Mouse (Mus musculus) kidney, embryonic 16.5 days (tissue): ENCODE measurements around the gene Ahdc1. TPM values are rescaled to one million over a fixed set of nuclear protein-coding genes. Genes with fewer than 3 reads are reported as not detected.

Source experiments
- ATAC-seq: fragments of 200-750 bp; cut with Nextera tagmentation; 2 replicates; pipeline ENCODE4 v1.8.0; 2017; ENCODE audit warnings: moderate TSS enrichment; ENCODE audit not compliant: low FRiP score, low TSS enrichment
- H3K27ac ChIP-seq: fragments of 300-500 bp; sonication (generic); 2 replicates; pipeline ENCODE4 v1.5.1; 2014; ENCODE audit warnings: low read length
- H3K27me3 ChIP-seq: fragments of 300-500 bp; sonication (generic); 2 replicates; pipeline ENCODE4 v1.6.1; 2014; ENCODE audit warnings: low read length, control low read depth, mixed read lengths; ENCODE audit not compliant: insufficient read depth
- H3K36me3 ChIP-seq: fragments of 300-500 bp; sonication (generic); 2 replicates; pipeline ENCODE4 v1.6.1; 2014; ENCODE audit warnings: low read length, control low read depth, mixed read lengths; ENCODE audit not compliant: insufficient read depth
- H3K4me1 ChIP-seq: fragments of 300-500 bp; sonication (generic); 2 replicates; pipeline ENCODE4 v1.6.1; 2014; ENCODE audit warnings: low read length, control low read depth, mixed read lengths; ENCODE audit not compliant: insufficient read depth
- H3K4me2 ChIP-seq: fragments of 300-500 bp; sonication (generic); replicated peaks from 2 replicates; pipeline ENCODE4 v1.6.1; 2014; ENCODE audit warnings: low read depth, low read length
- H3K4me3 ChIP-seq: fragments of 300-500 bp; sonication (generic); 2 replicates; pipeline ENCODE4 v1.5.1; 2014; ENCODE audit warnings: mild to moderate bottlenecking, low read length
- H3K9ac ChIP-seq: fragments of 300-500 bp; sonication (generic); replicated peaks from 2 replicates; pipeline ENCODE4 v1.6.1; 2014; ENCODE audit warnings: low read length
- H3K9me3 ChIP-seq: fragments of 300-500 bp; sonication (generic); 2 replicates; pipeline ENCODE4 v1.6.1; 2016; ENCODE audit warnings: low read length, control low read depth
- WGBS: fragments of 180-500 bp; shearing (Covaris S2); extraction: QIAGEN DNeasy Blood & Tissue Kit; methylation state at CpG from one replicate; pipeline ENCODE4 v1.1.7; 2014; 5-methylcytosine and 5-hydroxymethylcytosine counted together
- polyA plus RNA-seq: library from polyadenylated mRNA; unstranded; fragments of >200 nt; fragmentation: Nextera tagmentation; extraction: Ambion mirVana; gene quantifications from 2 replicates; pipeline ENCODE4 v1.2.1, GENCODE M21; 2015

The Ahdc1 gene
- polyA plus RNA-seq, 1 experiment from 2014 or later = 11.7 TPM

- H3K27me3 ChIP-seq = no peaks in the 10 kb centered on the region
- no peak for ATAC-seq
- H3K4me2 ChIP-seq = no peak overlapping the region
- peak overlapping the region; percentile 54 for H3K9ac ChIP-seq
- no peak overlapping the region for H3K4me3 ChIP-seq
- H3K36me3 ChIP-seq = peaks cover 10% of the 10 kb centered on the region; the same call in 1 of the 2 replicates
- peaks cover 87% of the 10 kb centered on the region for H3K4me1 ChIP-seq
- H3K9me3 ChIP-seq = no peaks in the 10 kb centered on the region
- WGBS = 65% methylated on average over 14 of the region's 14 CpGs
- H3K27ac ChIP-seq = peak overlapping the region; percentile 81
Observed at GRCm38 (mm10) chr4:133022954-133023635, 12.0 kb downstream of the Ahdc1 start.

- H3K9ac ChIP-seq = no peak overlapping the region; the same call in 1 of the 2 replicates
- no peaks in the 10 kb centered on the region for H3K27me3 ChIP-seq
- H3K4me3 ChIP-seq = no peak overlapping the region
- H3K4me2 ChIP-seq = no peak overlapping the region
- peaks cover 83% of the 10 kb centered on the region for H3K4me1 ChIP-seq
- WGBS = 84% methylated on average over 6 of the region's 6 CpGs
- ATAC-seq = no peak
- H3K9me3 ChIP-seq = no peaks in the 10 kb centered on the region
- peaks cover 5% of the 10 kb centered on the region; the same call in 1 of the 2 replicates for H3K36me3 ChIP-seq
- peak overlapping the region; percentile 81; the same call in 1 of the 2 replicates for H3K27ac ChIP-seq
Observed at GRCm38 (mm10) chr4:133023636-133024035, 12.6 kb downstream of the Ahdc1 start.

- no peak overlapping the region for H3K4me3 ChIP-seq
- ATAC-seq = no peak
- 13% methylated on average over 3 of the region's 4 CpGs for WGBS
- no peaks in the 10 kb centered on the region for H3K9me3 ChIP-seq
- H3K36me3 ChIP-seq = peaks cover 5% of the 10 kb centered on the region; the same call in 1 of the 2 replicates
- peaks cover 85% of the 10 kb centered on the region for H3K4me1 ChIP-seq
- no peaks in the 10 kb centered on the region for H3K27me3 ChIP-seq
- no peak overlapping the region; the same call in 1 of the 2 replicates for H3K9ac ChIP-seq
- 0 out of 2 replicates have a peak overlapping the region, but pooled peaks have one; percentile 28 for H3K4me2 ChIP-seq
- peak overlapping the region; percentile 81 for H3K27ac ChIP-seq
Observed at GRCm38 (mm10) chr4:133024404-133024803, 13.3 kb downstream of the Ahdc1 start.

- WGBS = 6% methylated on average over 9 of the region's 10 CpGs
- Histone ChIP-seq H3K27me3 (no peaks in the 10 kb centered on the region), H3K9me3 (no peaks in the 10 kb centered on the region), H3K4me1 (peaks cover 85% of the 10 kb centered on the region), H3K4me3 (no peak overlapping the region), H3K4me2 (peak overlapping the region; percentile 28; the same call in 1 of the 2 replicates), H3K27ac (peak overlapping the region; percentile 81), H3K9ac (peak overlapping the region; percentile 32), H3K36me3 (peaks cover 5% of the 10 kb centered on the region; the same call in 1 of the 2 replicates)
- peak; percentile 36; the same call in 1 of the 2 replicates for ATAC-seq
Observed at GRCm38 (mm10) chr4:133024969-133025685, 14.1 kb downstream of the Ahdc1 start.

- 0 out of 2 replicates have a peak overlapping the region, but pooled peaks have one; percentile 12 for H3K9ac ChIP-seq
- peaks cover 5% of the 10 kb centered on the region; the same call in 1 of the 2 replicates for H3K36me3 ChIP-seq
- H3K4me3 ChIP-seq = no peak overlapping the region
- H3K4me1 ChIP-seq = peaks cover 75% of the 10 kb centered on the region
- 63% methylated on average over 10 of the region's 10 CpGs for WGBS
- no peak overlapping the region for H3K4me2 ChIP-seq
- H3K27me3 ChIP-seq = no peaks in the 10 kb centered on the region
- H3K9me3 ChIP-seq = no peaks in the 10 kb centered on the region
- ATAC-seq = no peak
- H3K27ac ChIP-seq = peak overlapping the region; percentile 81; the same call in 1 of the 2 replicates
Observed at GRCm38 (mm10) chr4:133026272-133026671, 15.2 kb downstream of the Ahdc1 start.

- Histone ChIP-seq H3K27me3 (no peaks in the 10 kb centered on the region), H3K9ac (no peak overlapping the region), H3K4me1 (peaks cover 69% of the 10 kb centered on the region), H3K4me3 (no peak overlapping the region), H3K27ac (0 out of 2 replicates have a peak overlapping the region, but pooled peaks have one; percentile 0), H3K4me2 (no peak overlapping the region), H3K36me3 (peaks cover 5% of the 10 kb centered on the region; the same call in 1 of the 2 replicates), H3K9me3 (no peaks in the 10 kb centered on the region)
- WGBS = 32% methylated on average over 2 of the region's 2 CpGs
- no peak for ATAC-seq
Observed at GRCm38 (mm10) chr4:133026826-133027375, 15.8 kb downstream of the Ahdc1 start.

- Histone ChIP-seq H3K4me3 (no peak overlapping the region), H3K4me1 (peaks cover 61% of the 10 kb centered on the region), H3K36me3 (peaks cover 5% of the 10 kb centered on the region; the same call in 1 of the 2 replicates), H3K9me3 (no peaks in the 10 kb centered on the region), H3K27me3 (no peaks in the 10 kb centered on the region), H3K9ac (no peak overlapping the region), H3K27ac (no peak overlapping the region), H3K4me2 (no peak overlapping the region)
- ATAC-seq = no peak
- WGBS = 74% methylated on average over 10 of the region's 10 CpGs
Observed at GRCm38 (mm10) chr4:133027721-133028120, 16.7 kb downstream of the Ahdc1 start.

- peaks cover 56% of the 10 kb centered on the region for H3K4me1 ChIP-seq
- no peak for ATAC-seq
- H3K4me3 ChIP-seq = no peak overlapping the region
Observed at GRCm38 (mm10) chr4:133028193-133028592, 17.1 kb downstream of the Ahdc1 start.

GRCm38 (mm10) chr4:133028875-133029274, 17.8 kb downstream of the Ahdc1 start:
- H3K27ac ChIP-seq = no peak overlapping the region
- no peak overlapping the region for H3K9ac ChIP-seq
- peaks cover 49% of the 10 kb centered on the region for H3K4me1 ChIP-seq
- no peak for ATAC-seq
- no peaks in the 10 kb centered on the region for H3K36me3 ChIP-seq
- no peak overlapping the region for H3K4me3 ChIP-seq
- H3K9me3 ChIP-seq = no peaks in the 10 kb centered on the region
- no peaks in the 10 kb centered on the region for H3K27me3 ChIP-seq
- 58% methylated on average over 6 of the region's 6 CpGs for WGBS
- no peak overlapping the region for H3K4me2 ChIP-seq

More at GRCm38 (mm10) chr4:133028193-133028592, 17.1 kb downstream of the Ahdc1 start:
- Histone ChIP-seq H3K36me3 (peaks cover 1% of the 10 kb centered on the region; the same call in 1 of the 2 replicates), H3K27ac (no peak overlapping the region), H3K9me3 (no peaks in the 10 kb centered on the region), H3K4me2 (no peak overlapping the region), H3K9ac (no peak overlapping the region), H3K27me3 (no peaks in the 10 kb centered on the region)
- WGBS = 88% methylated on average over 6 of the region's 6 CpGs
